Mouse (Mus musculus): ENCODE measurements around the gene Nudcd3. TPM values are rescaled to one million over a fixed set of nuclear protein-coding genes. Genes with fewer than 3 reads are reported as not detected.

Gene Nudcd3
- 57.2 and 61.6 TPM in 2 replicates for total RNA-seq (2014; rRNA removed)
- polyA plus RNA-seq (2015; fragmentation: Nextera tagmentation; extraction: Ambion mirVana), result 60.9 and 70.7 TPM in 2 replicates

GRCm38 (mm10) chr11:6200087-6200569 lies at the start of gene Nudcd3:
Gene Nudcd3 (minus strand): TSS chr11:6200415.
- WGBS, result under 1% methylated on average over 39 of the region's 39 CpGs
- no peaks in the 10 kb centered on the region for H3K36me3 ChIP-seq (ENCODE audit: insufficient read depth)
- no peak; the same call in 1 of the 2 replicates for TF ChIP-seq CTCF (IDR thresholded peaks at IDR 0.05; ENCODE audit: low read depth)
- H3K27me3 ChIP-seq (ENCODE audit: insufficient read depth, low read length), result no peaks in the 10 kb centered on the region
- H3K27ac ChIP-seq (ENCODE audit: low read depth, low read length), result peak within 1 kb of the TSS; percentile 98
- DNase-seq, result peak; percentile 96
- peak within 1 kb of the TSS; percentile 86 for H3K4me2 ChIP-seq (ENCODE audit: low read depth)
- H3K9ac ChIP-seq, result peak within 1 kb of the TSS; percentile 93
- peak within 1 kb of the TSS; percentile 96 for H3K4me3 ChIP-seq (ENCODE audit: low read depth, low read length)
- peak; percentile 96 for ATAC-seq
- H3K4me1 ChIP-seq (ENCODE audit: insufficient read depth), result peaks cover 15% of the 10 kb centered on the region
- H3K9me3 ChIP-seq (ENCODE audit: low read length), result no peaks in the 10 kb centered on the region

- no peaks in the 10 kb centered on the region for H3K9me3 ChIP-seq (ENCODE audit: low read length)
- no peaks in the 10 kb centered on the region for H3K36me3 ChIP-seq (ENCODE audit: insufficient read depth)
- H3K4me1 ChIP-seq (ENCODE audit: insufficient read depth), result no peaks in the 10 kb centered on the region
- DNase-seq, result no peak
- 52% methylated on average over 19 of the region's 19 CpGs for WGBS
- no peak overlapping the region for H3K4me2 ChIP-seq (ENCODE audit: low read depth)
- TF ChIP-seq CTCF (IDR thresholded peaks at IDR 0.05; ENCODE audit: low read depth), result no peak
- ATAC-seq, result no peak
- H3K4me3 ChIP-seq (ENCODE audit: low read depth, low read length), result no peak overlapping the region
- H3K9ac ChIP-seq, result no peak overlapping the region
- H3K27ac ChIP-seq (ENCODE audit: low read depth, low read length), result no peak overlapping the region
- H3K27me3 ChIP-seq (ENCODE audit: insufficient read depth, low read length), result no peaks in the 10 kb centered on the region
Measured at GRCm38 (mm10) chr11:6244707-6245106, 44.5 kb upstream of the Nudcd3 start.

- H3K9ac ChIP-seq, result no peak overlapping the region
- no peak overlapping the region for H3K4me2 ChIP-seq (ENCODE audit: low read depth)
- DNase-seq (no peak), ATAC-seq (no peak)
- H3K36me3 ChIP-seq (ENCODE audit: insufficient read depth), result no peaks in the 10 kb centered on the region
- no peak overlapping the region for H3K4me3 ChIP-seq (ENCODE audit: low read depth, low read length)
- no peak overlapping the region for H3K27ac ChIP-seq (ENCODE audit: low read depth, low read length)
- no peaks in the 10 kb centered on the region for H3K4me1 ChIP-seq (ENCODE audit: insufficient read depth)
- no peak for TF ChIP-seq CTCF (IDR thresholded peaks at IDR 0.05; ENCODE audit: low read depth)
- WGBS, result 90% methylated on average over 4 of the region's 4 CpGs
- no peaks in the 10 kb centered on the region for H3K9me3 ChIP-seq (ENCODE audit: low read length)
- no peaks in the 10 kb centered on the region for H3K27me3 ChIP-seq (ENCODE audit: insufficient read depth, low read length)
Measured at GRCm38 (mm10) chr11:6233025-6233424, 32.8 kb upstream of the Nudcd3 start.

GRCm38 (mm10) chr11:6230012-6230411 lies 29.8 kb upstream of the Nudcd3 start, which contains the start of gene Npc1l1:
Gene Npc1l1 (minus strand): TSS chr11:6230143.
- ATAC-seq, result no peak

GRCm38 (mm10) chr11:6224541-6225229 lies 24.5 kb upstream of the Nudcd3 start:
- DNase-seq (no peak), ATAC-seq (no peak)
- Histone ChIP-seq H3K4me2 (ENCODE audit: low read depth) (no peak overlapping the region), H3K36me3 (ENCODE audit: insufficient read depth) (no peaks in the 10 kb centered on the region), H3K4me3 (ENCODE audit: low read depth, low read length) (no peak overlapping the region), H3K9me3 (ENCODE audit: low read length) (no peaks in the 10 kb centered on the region), H3K27ac (ENCODE audit: low read depth, low read length) (no peak overlapping the region), H3K9ac (no peak overlapping the region), H3K4me1 (ENCODE audit: insufficient read depth) (no peaks in the 10 kb centered on the region), H3K27me3 (ENCODE audit: insufficient read depth, low read length) (no peaks in the 10 kb centered on the region)
- TF ChIP-seq CTCF (IDR thresholded peaks at IDR 0.05; ENCODE audit: low read depth), result no peak
- 84% methylated on average over 14 of the region's 14 CpGs for WGBS

More at GRCm38 (mm10) chr11:6230012-6230411, 29.8 kb upstream of the Nudcd3 start, which contains the start of gene Npc1l1:
- H3K36me3 ChIP-seq (ENCODE audit: insufficient read depth), result no peaks in the 10 kb centered on the region
- no peaks in the 10 kb centered on the region for H3K27me3 ChIP-seq (ENCODE audit: insufficient read depth, low read length)
- no peak for DNase-seq
- H3K9ac ChIP-seq, result no peak within 1 kb of the TSS
- no peaks in the 10 kb centered on the region for H3K9me3 ChIP-seq (ENCODE audit: low read length)
- no peak for TF ChIP-seq CTCF (IDR thresholded peaks at IDR 0.05; ENCODE audit: low read depth)
- H3K4me2 ChIP-seq (ENCODE audit: low read depth), result no peak within 1 kb of the TSS
- no peak within 1 kb of the TSS for H3K4me3 ChIP-seq (ENCODE audit: low read depth, low read length)
- no peaks in the 10 kb centered on the region for H3K4me1 ChIP-seq (ENCODE audit: insufficient read depth)
- WGBS, result 88% methylated on average over 7 of the region's 7 CpGs
- no peak within 1 kb of the TSS for H3K27ac ChIP-seq (ENCODE audit: low read depth, low read length)

- ATAC-seq (no peak), DNase-seq (no peak)
- Histone ChIP-seq H3K36me3 (ENCODE audit: insufficient read depth) (no peaks in the 10 kb centered on the region), H3K4me1 (ENCODE audit: insufficient read depth) (no peaks in the 10 kb centered on the region), H3K27ac (ENCODE audit: low read depth, low read length) (no peak overlapping the region), H3K27me3 (ENCODE audit: insufficient read depth, low read length) (no peaks in the 10 kb centered on the region), H3K9ac (no peak overlapping the region), H3K9me3 (ENCODE audit: low read length) (no peaks in the 10 kb centered on the region), H3K4me2 (ENCODE audit: low read depth) (no peak overlapping the region), H3K4me3 (ENCODE audit: low read depth, low read length) (no peak overlapping the region)
- no peak for TF ChIP-seq CTCF (IDR thresholded peaks at IDR 0.05; ENCODE audit: low read depth)
- 94% methylated on average over 10 of the region's 10 CpGs for WGBS
Measured at GRCm38 (mm10) chr11:6222187-6222586, 22.0 kb upstream of the Nudcd3 start.

GRCm38 (mm10) chr11:6219967-6220366 lies 19.8 kb upstream of the Nudcd3 start:
- Histone ChIP-seq H3K9me3 (ENCODE audit: low read length) (no peaks in the 10 kb centered on the region), H3K4me3 (ENCODE audit: low read depth, low read length) (no peak overlapping the region), H3K36me3 (ENCODE audit: insufficient read depth) (no peaks in the 10 kb centered on the region), H3K4me2 (ENCODE audit: low read depth) (no peak overlapping the region), H3K27ac (ENCODE audit: low read depth, low read length) (no peak overlapping the region), H3K27me3 (ENCODE audit: insufficient read depth, low read length) (no peaks in the 10 kb centered on the region), H3K4me1 (ENCODE audit: insufficient read depth) (no peaks in the 10 kb centered on the region), H3K9ac (no peak overlapping the region)
- ATAC-seq (no peak), DNase-seq (no peak)
- 75% methylated on average over 6 of the region's 6 CpGs for WGBS
- no peak for TF ChIP-seq CTCF (IDR thresholded peaks at IDR 0.05; ENCODE audit: low read depth)

All from forebrain, postnatal 0 days (tissue).